Mouse (Mus musculus): ENCODE results near the gene Rassf8.

Gene Rassf8

GRCm38 (mm10) chr6:145747671-145748640 lies 1.4 kb downstream of the Rassf8 start:
- no peak for DNase-seq (ENCODE audit: low read depth)

- DNase-seq (ENCODE audit: low read depth): no peak
Observed at GRCm38 (mm10) chr6:145750394-145750793, 3.8 kb downstream of the Rassf8 start.

- DNase-seq (ENCODE audit: low read depth): no peak
Observed at GRCm38 (mm10) chr6:145753296-145753695, 6.7 kb downstream of the Rassf8 start.

- no peak for DNase-seq (ENCODE audit: low read depth)
Observed at GRCm38 (mm10) chr6:145754416-145754815, 7.9 kb downstream of the Rassf8 start.

GRCm38 (mm10) chr6:145755942-145756639 lies 9.5 kb downstream of the Rassf8 start:
- DNase-seq (ENCODE audit: low read depth): no peak

GRCm38 (mm10) chr6:145756640-145757005 lies 10.1 kb downstream of the Rassf8 start:
- DNase-seq (ENCODE audit: low read depth): no peak

GRCm38 (mm10) chr6:145757346-145757745 lies 10.8 kb downstream of the Rassf8 start:
- no peak for DNase-seq (ENCODE audit: low read depth)

- no peak for DNase-seq (ENCODE audit: low read depth)
Observed at GRCm38 (mm10) chr6:145758685-145759084, 12.1 kb downstream of the Rassf8 start.

GRCm38 (mm10) chr6:145759432-145759831 lies 12.9 kb downstream of the Rassf8 start:
- DNase-seq (ENCODE audit: low read depth): no peak

- DNase-seq (ENCODE audit: low read depth): no peak
Observed at GRCm38 (mm10) chr6:145760246-145761016, 13.9 kb downstream of the Rassf8 start.

- no peak for DNase-seq (ENCODE audit: low read depth)
Observed at GRCm38 (mm10) chr6:145761151-145761935, 14.8 kb downstream of the Rassf8 start.

GRCm38 (mm10) chr6:145762016-145762415 lies 15.5 kb downstream of the Rassf8 start:
- no peak for DNase-seq (ENCODE audit: low read depth)

GRCm38 (mm10) chr6:145763051-145763450 lies 16.5 kb downstream of the Rassf8 start:
- no peak for DNase-seq (ENCODE audit: low read depth)

GRCm38 (mm10) chr6:145765011-145765410 lies 18.5 kb downstream of the Rassf8 start:
- DNase-seq (ENCODE audit: low read depth): no peak

- DNase-seq (ENCODE audit: low read depth): no peak
Observed at GRCm38 (mm10) chr6:145766971-145767370, 20.4 kb downstream of the Rassf8 start.

GRCm38 (mm10) chr6:145767637-145768036 lies 21.1 kb downstream of the Rassf8 start:
- DNase-seq (ENCODE audit: low read depth): no peak

- no peak for DNase-seq (ENCODE audit: low read depth)
Observed at GRCm38 (mm10) chr6:145768671-145769292, 22.2 kb downstream of the Rassf8 start.

GRCm38 (mm10) chr6:145769855-145770254 lies 23.3 kb downstream of the Rassf8 start:
- no peak for DNase-seq (ENCODE audit: low read depth)

- DNase-seq (ENCODE audit: low read depth): no peak
Observed at GRCm38 (mm10) chr6:145770272-145771000, 23.9 kb downstream of the Rassf8 start.

- no peak for DNase-seq (ENCODE audit: low read depth)
Observed at GRCm38 (mm10) chr6:145774436-145774835, 27.9 kb downstream of the Rassf8 start.

Measured in c-Kit-positive CD71-negative TER-119-negative erythroid progenitor cells, embryonic 14.5 days (primary cell).